Comparison of ENCODE assay signal across 8 mouse cellular contexts in the genomic region with DNA sequence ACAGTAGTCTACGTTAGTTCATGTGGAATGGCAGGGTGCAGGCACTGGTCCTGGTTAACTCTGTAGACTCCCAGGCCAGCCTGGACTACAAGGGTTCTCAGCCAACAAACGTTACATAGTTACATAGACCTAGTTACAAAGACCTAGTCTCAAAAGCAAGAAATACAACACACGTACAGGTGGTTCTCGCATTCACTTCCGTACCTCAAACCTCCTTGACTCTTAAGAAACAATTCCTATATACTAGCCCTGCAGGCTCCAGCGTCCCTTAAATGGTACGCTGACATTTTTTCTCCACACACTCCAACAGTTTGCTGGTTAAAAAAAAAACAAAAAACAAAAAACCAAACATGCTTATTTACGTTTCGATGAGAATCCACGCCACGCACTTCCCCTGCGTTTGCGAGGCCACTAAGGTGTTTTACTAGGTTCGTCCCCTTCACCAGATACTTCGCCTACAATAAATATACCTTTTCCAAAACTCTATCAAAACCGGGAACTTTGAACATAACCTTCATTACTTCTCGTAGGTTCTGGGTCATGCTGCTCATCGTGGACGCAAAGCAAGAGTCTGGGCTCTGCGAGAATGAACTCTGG. TPM values are rescaled to one million over a fixed set of nuclear protein-coding genes. Genes with fewer than 3 reads are reported as not detected.
A peak's percentile ranks its signal among the peaks of the same experiment; 100 is the strongest.
DNase-seq lines count a peak whose midpoint lies in the region; ATAC-seq lines count a peak whose summit lies in the region.

No protein-coding gene starts in this region.

- peak overlapping the region; percentile 88 for H3K4me2 ChIP-seq in lung, embryonic 16.5 days (ENCODE audit: low read depth, low read length)
- peak overlapping the region; percentile 73 for H3K4me2 ChIP-seq in hindbrain, embryonic 13.5 days

- no peak for ATAC-seq in lung, embryonic 16.5 days (ENCODE audit: low read depth)
- no peak for ATAC-seq in hindbrain, embryonic 13.5 days (ENCODE audit: low FRiP score)

- H3K27ac ChIP-seq in lung, embryonic 16.5 days (ENCODE audit: low read length) = peak overlapping the region; percentile 86
- H3K27ac ChIP-seq in hindbrain, embryonic 13.5 days = peak overlapping the region; percentile 95

- H3K9ac ChIP-seq in lung, embryonic 16.5 days (ENCODE audit: low read length) = peak overlapping the region; percentile 87
- H3K9ac ChIP-seq in hindbrain, embryonic 13.5 days = peak overlapping the region; percentile 73

- no peaks in the 10 kb centered on the region for H3K9me3 ChIP-seq in lung, embryonic 16.5 days (ENCODE audit: control insufficient read depth, low read length)
- H3K9me3 ChIP-seq in hindbrain, embryonic 13.5 days = no peaks in the 10 kb centered on the region
- H3K9me3 ChIP-seq in megakaryocyte, embryonic 14.5 days = no peaks in the 10 kb centered on the region

- WGBS in lung, embryonic 16.5 days = 2% methylated on average over 20 of the region's 20 CpGs
- WGBS in hindbrain, embryonic 13.5 days = 4% methylated on average over 20 of the region's 20 CpGs

- no peak for DNase-seq in lung, adult 18-20 months
- DNase-seq in embryo, embryonic 10.5 days (ENCODE audit: low spot score) = peak; percentile 51
- no peak for DNase-seq in adrenal gland, postnatal 10 days
- no peak for DNase-seq in spleen, postnatal 14 days (ENCODE audit: low spot score in 2 of 2)
- no peak for DNase-seq in urinary bladder, adult 18-20 months (ENCODE audit: low spot score in 2 of 2)

- H3K27me3 ChIP-seq in lung, embryonic 16.5 days (ENCODE audit: control insufficient read depth, insufficient read depth, low read depth, low read length) = no peaks in the 10 kb centered on the region
- H3K27me3 ChIP-seq in hindbrain, embryonic 13.5 days = no peaks in the 10 kb centered on the region
- no peaks in the 10 kb centered on the region for H3K27me3 ChIP-seq in megakaryocyte, embryonic 14.5 days (replicated peaks)

- peaks cover 18% of the 10 kb centered on the region for H3K4me1 ChIP-seq in lung, embryonic 16.5 days (replicated peaks; ENCODE audit: control insufficient read depth, insufficient read depth, low read length)
- H3K4me1 ChIP-seq in hindbrain, embryonic 13.5 days (replicated peaks) = peaks cover 33% of the 10 kb centered on the region
- H3K4me1 ChIP-seq in megakaryocyte, embryonic 14.5 days = peaks cover 29% of the 10 kb centered on the region

- peak overlapping the region; percentile 81 for H3K4me3 ChIP-seq in lung, embryonic 16.5 days (ENCODE audit: low read length)
- H3K4me3 ChIP-seq in hindbrain, embryonic 13.5 days = peak overlapping the region; percentile 94
- peak overlapping the region; percentile 99 for H3K4me3 ChIP-seq in megakaryocyte, embryonic 14.5 days (replicated peaks)

- H3K36me3 ChIP-seq in lung, embryonic 16.5 days (ENCODE audit: control insufficient read depth, insufficient read depth, low read length) = no peaks in the 10 kb centered on the region
- no peaks in the 10 kb centered on the region for H3K36me3 ChIP-seq in hindbrain, embryonic 13.5 days
- H3K36me3 ChIP-seq in megakaryocyte, embryonic 14.5 days (replicated peaks; ENCODE audit: low read length) = peaks cover 9% of the 10 kb centered on the region

RNA-seq across cellular contexts. Expression of a gene that starts 0.5 kb away (rescaled TPM):
- 68.7 and 74.2 TPM in 2 replicates for polyA plus RNA-seq in lung, embryonic 16.5 days (2015; fragmentation: Nextera tagmentation; extraction: Ambion mirVana)
- polyA plus RNA-seq in hindbrain, embryonic 13.5 days (2015; fragmentation: Nextera tagmentation; extraction: Ambion mirVana) = 47.1 and 48.5 TPM in 2 replicates
- 19.1 and 40.5 TPM in 2 replicates for polyA plus RNA-seq in megakaryocyte, embryonic 14.5 days (2012; ENCODE audit: insufficient read depth, low replicate concordance)
- total RNA-seq in adrenal gland, postnatal 10 days (2021) = 100 to 1,000 TPM; 125 to 155 TPM

RNA-seq across cellular contexts. Expression of a gene that starts 0.6 kb away (rescaled TPM):
- polyA plus RNA-seq in lung, embryonic 16.5 days (2015; fragmentation: Nextera tagmentation; extraction: Ambion mirVana) = 45.8 and 52.7 TPM in 2 replicates
- 40.6 and 41.2 TPM in 2 replicates for polyA plus RNA-seq in hindbrain, embryonic 13.5 days (2015; fragmentation: Nextera tagmentation; extraction: Ambion mirVana)
- 5.8 and 20.5 TPM in 2 replicates for polyA plus RNA-seq in megakaryocyte, embryonic 14.5 days (2012; ENCODE audit: insufficient read depth, low replicate concordance)
- 10 to 100 TPM; 23.1 to 31.6 TPM for total RNA-seq in adrenal gland, postnatal 10 days (2021)

RNA-seq across cellular contexts. Expression of a gene that starts 14.1 kb away (rescaled TPM):
- polyA plus RNA-seq in lung, embryonic 16.5 days (2015; fragmentation: Nextera tagmentation; extraction: Ambion mirVana) = 0.20 and 0.21 TPM in 2 replicates
- polyA plus RNA-seq in hindbrain, embryonic 13.5 days (2015; fragmentation: Nextera tagmentation; extraction: Ambion mirVana) = 2.9 and 4.0 TPM in 2 replicates
- not detected in 2 replicates for polyA plus RNA-seq in megakaryocyte, embryonic 14.5 days (2012; ENCODE audit: insufficient read depth, low replicate concordance)
- 1 to 10 TPM; 1.2 to 1.4 TPM for total RNA-seq in adrenal gland, postnatal 10 days (2021)

RNA-seq across cellular contexts. Expression of a gene that starts 29.4 kb away (rescaled TPM):
- polyA plus RNA-seq in lung, embryonic 16.5 days (2015; fragmentation: Nextera tagmentation; extraction: Ambion mirVana) = 12.7 and 16.1 TPM in 2 replicates
- polyA plus RNA-seq in hindbrain, embryonic 13.5 days (2015; fragmentation: Nextera tagmentation; extraction: Ambion mirVana) = 22.6 and 23.4 TPM in 2 replicates
- 32.0 and 48.1 TPM in 2 replicates for polyA plus RNA-seq in megakaryocyte, embryonic 14.5 days (2012; ENCODE audit: insufficient read depth, low replicate concordance)
- total RNA-seq in adrenal gland, postnatal 10 days (2021) = 100 to 1,000 TPM; 149 to 152 TPM
